ENCODE assay signal across 30 mouse cellular contexts in the genomic region with DNA sequence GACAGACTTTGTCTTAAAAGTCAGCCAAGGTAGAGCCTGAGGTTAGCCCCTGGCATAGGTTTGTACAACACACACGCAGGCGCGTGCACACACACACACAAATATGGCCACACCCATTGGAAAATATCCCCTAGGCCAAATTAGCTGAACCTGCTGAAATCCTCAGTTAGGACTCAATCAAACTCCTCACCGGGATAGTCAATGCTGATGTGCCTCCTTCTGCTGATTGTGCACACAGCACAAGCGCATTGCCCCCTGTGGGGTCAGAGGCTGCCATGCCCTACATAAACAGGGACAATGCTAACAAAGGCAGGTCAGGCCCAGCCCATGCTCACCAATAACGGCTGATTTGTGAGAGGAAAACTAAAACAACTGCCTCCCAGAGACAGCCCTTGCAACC. TPM values are rescaled to one million over a fixed set of nuclear protein-coding genes. Genes with fewer than 3 reads are reported as not detected.
DNase-seq lines count a peak whose midpoint lies in the region; ATAC-seq lines count a peak whose summit lies in the region.
"Had no signal": no experiment of that assay in that cellular context is flagged by ENCODE, and none has a peak within 500 bp of the region (broad histone marks: within the 10 kb centered on the region; RNA-seq: fewer than 3 reads in every experiment).

No protein-coding gene starts in this region.

- H3K4me3 ChIP-seq in forebrain, embryonic 12.5 days (replicated peaks), result no peak overlapping the region
- no peak overlapping the region for H3K4me3 ChIP-seq in forebrain, embryonic 10.5 days
- H3K4me3 ChIP-seq in midbrain, embryonic 12.5 days, result no peak overlapping the region
- no peak overlapping the region for H3K4me3 ChIP-seq in midbrain, embryonic 15.5 days
- no peak overlapping the region for H3K4me3 ChIP-seq in limb, embryonic 10.5 days
- H3K4me3 ChIP-seq: embryonic facial prominence, embryonic 12.5 days; forebrain, embryonic 13.5 days; layer of hippocampus, adult 2 months; liver, embryonic 12.5 days had no signal

- H3K36me3 ChIP-seq in forebrain, embryonic 12.5 days (replicated peaks), result no peaks in the 10 kb centered on the region
- no peaks in the 10 kb centered on the region for H3K36me3 ChIP-seq in forebrain, embryonic 10.5 days (replicated peaks)
- no peaks in the 10 kb centered on the region for H3K36me3 ChIP-seq in midbrain, embryonic 12.5 days
- no peaks in the 10 kb centered on the region for H3K36me3 ChIP-seq in midbrain, embryonic 15.5 days (replicated peaks)
- H3K36me3 ChIP-seq in limb, embryonic 10.5 days, result no peaks in the 10 kb centered on the region
- H3K36me3 ChIP-seq: embryonic facial prominence, embryonic 12.5 days; liver, embryonic 12.5 days had no signal

- no peak overlapping the region for H3K4me2 ChIP-seq in forebrain, embryonic 12.5 days
- no peak overlapping the region for H3K4me2 ChIP-seq in midbrain, embryonic 12.5 days (replicated peaks)
- H3K4me2 ChIP-seq in midbrain, embryonic 15.5 days, result no peak overlapping the region
- H3K4me2 ChIP-seq: embryonic facial prominence, embryonic 12.5 days; forebrain, embryonic 13.5 days; heart, embryonic 11.5 days; liver, embryonic 12.5 days had no signal

- H3K27me3 ChIP-seq in forebrain, embryonic 12.5 days, result peaks cover 16% of the 10 kb centered on the region; the same call in 1 of the 2 replicates
- H3K27me3 ChIP-seq in forebrain, embryonic 10.5 days (ENCODE audit: poor library complexity, severe bottlenecking), result peaks cover 27% of the 10 kb centered on the region
- peaks cover 3% of the 10 kb centered on the region; the same call in 1 of the 2 replicates for H3K27me3 ChIP-seq in midbrain, embryonic 12.5 days
- H3K27me3 ChIP-seq in midbrain, embryonic 15.5 days (replicated peaks), result no peaks in the 10 kb centered on the region
- peaks cover 9% of the 10 kb centered on the region; the same call in 1 of the 2 replicates for H3K27me3 ChIP-seq in limb, embryonic 10.5 days (ENCODE audit: low read depth, poor library complexity, severe bottlenecking)
- H3K27me3 ChIP-seq: embryonic facial prominence, embryonic 12.5 days; forebrain, embryonic 13.5 days; liver, embryonic 12.5 days had no signal

- H3K9ac ChIP-seq in forebrain, embryonic 12.5 days, result no peak overlapping the region
- H3K9ac ChIP-seq in midbrain, embryonic 12.5 days (replicated peaks), result no peak overlapping the region
- H3K9ac ChIP-seq in midbrain, embryonic 15.5 days, result no peak overlapping the region
- H3K9ac ChIP-seq: embryonic facial prominence, embryonic 12.5 days; forebrain, embryonic 13.5 days; liver, embryonic 12.5 days; liver, postnatal 0 days had no signal

- WGBS in forebrain, embryonic 12.5 days, result 17% methylated on average over 6 of the region's 6 CpGs
- WGBS in forebrain, embryonic 10.5 days, result 15% methylated on average over 6 of the region's 6 CpGs
- WGBS in midbrain, embryonic 12.5 days, result 21% methylated on average over 6 of the region's 6 CpGs
- WGBS in midbrain, embryonic 15.5 days, result 28% methylated on average over 6 of the region's 6 CpGs
- 32% methylated on average over 6 of the region's 6 CpGs for WGBS in limb, embryonic 10.5 days

- no peak for DNase-seq in forebrain, embryonic 10.5 days (ENCODE audit: extremely low spot score, low spot score)
- no peak for DNase-seq in limb, embryonic 10.5 days (ENCODE audit: low spot score)
- no peak for DNase-seq in ovary, adult 18-20 months (ENCODE audit: low spot score)
- DNase-seq: adrenal gland, postnatal 10 days; B cell, adult 2 months; cerebellum, adult 11 months; cerebellum, adult 9-10 months; cerebellum, postnatal 36 days; gastrocnemius, postnatal 36 days; heart, adult 18-20 months; heart, postnatal 36 days; kidney, adult 2 months; kidney, postnatal 36 days; liver, postnatal 0 days; lung, postnatal 36 days; thymus, postnatal 4 days had no signal

- ATAC-seq in forebrain, embryonic 12.5 days (ENCODE audit: low FRiP score), result peak; percentile 44; the same call in 1 of the 2 replicates
- ATAC-seq in midbrain, embryonic 12.5 days (ENCODE audit: low FRiP score, low read depth), result 0 out of 2 replicates have a peak, but pooled peaks have one; percentile 30
- no peak for ATAC-seq in midbrain, embryonic 15.5 days (replicated peaks)
- no peak for ATAC-seq in erythroid progenitor cell, adult 5-6 weeks (replicated peaks; ENCODE audit: low FRiP score, poor library complexity, severe bottlenecking)
- ATAC-seq: forebrain, embryonic 13.5 days; hindbrain, embryonic 16.5 days; liver, embryonic 12.5 days; liver, postnatal 0 days had no signal

- H3K4me1 ChIP-seq in forebrain, embryonic 12.5 days, result peaks cover 18% of the 10 kb centered on the region
- H3K4me1 ChIP-seq in forebrain, embryonic 10.5 days, result peaks cover 20% of the 10 kb centered on the region
- H3K4me1 ChIP-seq in midbrain, embryonic 12.5 days, result peaks cover 13% of the 10 kb centered on the region
- H3K4me1 ChIP-seq in midbrain, embryonic 15.5 days, result peaks cover 16% of the 10 kb centered on the region
- H3K4me1 ChIP-seq in limb, embryonic 10.5 days, result peaks cover 25% of the 10 kb centered on the region
- H3K4me1 ChIP-seq: liver, embryonic 12.5 days had no signal

- no peaks in the 10 kb centered on the region for H3K9me3 ChIP-seq in forebrain, embryonic 12.5 days
- H3K9me3 ChIP-seq in forebrain, embryonic 10.5 days, result no peaks in the 10 kb centered on the region
- H3K9me3 ChIP-seq in midbrain, embryonic 12.5 days, result no peaks in the 10 kb centered on the region
- H3K9me3 ChIP-seq in midbrain, embryonic 15.5 days, result no peaks in the 10 kb centered on the region
- no peaks in the 10 kb centered on the region for H3K9me3 ChIP-seq in limb, embryonic 10.5 days (replicated peaks)
- H3K9me3 ChIP-seq: embryonic facial prominence, embryonic 12.5 days; forebrain, embryonic 13.5 days had no signal

- H3K27ac ChIP-seq in forebrain, embryonic 12.5 days, result no peak overlapping the region
- no peak overlapping the region for H3K27ac ChIP-seq in forebrain, embryonic 10.5 days
- peak overlapping the region; percentile 39; the same call in 1 of the 2 replicates for H3K27ac ChIP-seq in midbrain, embryonic 12.5 days (replicated peaks)
- no peak overlapping the region for H3K27ac ChIP-seq in midbrain, embryonic 15.5 days
- H3K27ac ChIP-seq in limb, embryonic 10.5 days, result peak overlapping the region; percentile 19; the same call in 1 of the 2 replicates
- H3K27ac ChIP-seq: embryonic facial prominence, embryonic 12.5 days; forebrain, embryonic 13.5 days; layer of hippocampus, adult 2 months; liver, embryonic 12.5 days had no signal

RNA-seq across cellular contexts. Expression of a gene that starts 56.6 kb away (rescaled TPM):
- polyA plus RNA-seq in forebrain, embryonic 12.5 days (2016; fragmentation: Nextera tagmentation; extraction: Ambion mirVana), result 3.3 and 3.9 TPM in 2 replicates
- 0.12 and 0.26 TPM in 2 replicates for polyA plus RNA-seq in forebrain, embryonic 10.5 days (2016; fragmentation: Nextera tagmentation; extraction: Ambion mirVana)
- 2.4 and 2.9 TPM in 2 replicates for polyA plus RNA-seq in midbrain, embryonic 12.5 days (2016; fragmentation: Nextera tagmentation; extraction: Ambion mirVana)
- polyA plus RNA-seq in midbrain, embryonic 15.5 days (2015; fragmentation: Nextera tagmentation; extraction: Ambion mirVana), result 34.4 and 39.8 TPM in 2 replicates
- polyA plus RNA-seq in limb, embryonic 10.5 days (2016; fragmentation: Nextera tagmentation; extraction: Ambion mirVana), result 0.41 and 2.2 TPM in 2 replicates
- total RNA-seq in erythroid progenitor cell, adult 5-6 weeks (2015; ENCODE audit: low replicate concordance), result not detected in 2 replicates
- not detected in 2 replicates for total RNA-seq in erythroid progenitor cell, adult 5-6 weeks (2017; ENCODE audit: low replicate concordance)
- total RNA-seq: adrenal gland, postnatal 10 days; ES-E14; gastrocnemius, adult 18-20 months; gastrocnemius, postnatal 36 days; heart, adult 18-20 months; heart, postnatal 36 days; megakaryocyte, adult 5-6 weeks; monocyte, adult 5-6 weeks had no signal
- polyA plus RNA-seq: kidney, adult 2 months; liver, embryonic 12.5 days; liver, postnatal 0 days had no signal

Comparison
In these comparisons a context has a peak if more than half of its experiments do, and no peak if none do; other contexts are left out.
1. ATAC-seq: peak in forebrain, embryonic 12.5 days (single experiment) and midbrain, embryonic 12.5 days (single experiment); none in midbrain, embryonic 15.5 days (single experiment) and erythroid progenitor cell, adult 5-6 weeks (single experiment).
2. H3K27ac ChIP-seq: peak in midbrain, embryonic 12.5 days (single experiment) and limb, embryonic 10.5 days (single experiment); none in forebrain, embryonic 12.5 days (single experiment), forebrain, embryonic 10.5 days (single experiment) and midbrain, embryonic 15.5 days (single experiment).